Mouse (Mus musculus): ENCODE measurements around the gene Aatf.

Aatf gene

GRCm38 (mm10) chr11:84521751-84522299 is 8.5 kb upstream of the Aatf start:
- DNase-seq: no peak

- no peak for DNase-seq
Observed at GRCm38 (mm10) chr11:84521071-84521390, 7.7 kb upstream of the Aatf start.

GRCm38 (mm10) chr11:84520269-84521070 is 7.1 kb upstream of the Aatf start:
- DNase-seq: no peak

- no peak for DNase-seq
Observed at GRCm38 (mm10) chr11:84519576-84520268, 6.4 kb upstream of the Aatf start.

- DNase-seq: no peak
Observed at GRCm38 (mm10) chr11:84519036-84519435, 5.7 kb upstream of the Aatf start.

- DNase-seq: no peak
Observed at GRCm38 (mm10) chr11:84518261-84518660, 4.9 kb upstream of the Aatf start.

- DNase-seq: no peak
Observed at GRCm38 (mm10) chr11:84517431-84517830, 4.1 kb upstream of the Aatf start.

- DNase-seq: no peak
Observed at GRCm38 (mm10) chr11:84516501-84517240, 3.3 kb upstream of the Aatf start.

GRCm38 (mm10) chr11:84512031-84512430 is 1.3 kb downstream of the Aatf start:
- DNase-seq: no peak

GRCm38 (mm10) chr11:84504296-84504695 is 9.0 kb downstream of the Aatf start:
- no peak for DNase-seq

GRCm38 (mm10) chr11:84497944-84498343 is 15.4 kb downstream of the Aatf start:
- no peak for DNase-seq

- no peak for DNase-seq
Observed at GRCm38 (mm10) chr11:84496901-84497300, 16.4 kb downstream of the Aatf start.

GRCm38 (mm10) chr11:84495774-84496173 is 17.5 kb downstream of the Aatf start:
- no peak for DNase-seq

- DNase-seq: no peak
Observed at GRCm38 (mm10) chr11:84481661-84482060, 31.7 kb downstream of the Aatf start.

- DNase-seq: no peak
Observed at GRCm38 (mm10) chr11:84480451-84480850, 32.9 kb downstream of the Aatf start.

- no peak for DNase-seq
Observed at GRCm38 (mm10) chr11:84476641-84477040, 36.7 kb downstream of the Aatf start.

GRCm38 (mm10) chr11:84475991-84476390 is 37.3 kb downstream of the Aatf start:
- no peak for DNase-seq

GRCm38 (mm10) chr11:84473093-84473667 is 40.1 kb downstream of the Aatf start:
- no peak for DNase-seq

- DNase-seq: no peak
Observed at GRCm38 (mm10) chr11:84464571-84464970, 48.8 kb downstream of the Aatf start.

- no peak for DNase-seq
Observed at GRCm38 (mm10) chr11:84453901-84454300, 59.4 kb downstream of the Aatf start.

- DNase-seq: no peak
Observed at GRCm38 (mm10) chr11:84442554-84443331, 70.6 kb downstream of the Aatf start.

GRCm38 (mm10) chr11:84440402-84440801 is 72.9 kb downstream of the Aatf start:
- no peak for DNase-seq
